Mouse (Mus musculus): ENCODE results near the gene Bbs7. TPM values are rescaled to one million over a fixed set of nuclear protein-coding genes. Genes with fewer than 3 reads are reported as not detected.

The Bbs7 gene
- total RNA-seq, 2 experiments from 2014 or later: 14.1 to 18.5 TPM

DNA sequence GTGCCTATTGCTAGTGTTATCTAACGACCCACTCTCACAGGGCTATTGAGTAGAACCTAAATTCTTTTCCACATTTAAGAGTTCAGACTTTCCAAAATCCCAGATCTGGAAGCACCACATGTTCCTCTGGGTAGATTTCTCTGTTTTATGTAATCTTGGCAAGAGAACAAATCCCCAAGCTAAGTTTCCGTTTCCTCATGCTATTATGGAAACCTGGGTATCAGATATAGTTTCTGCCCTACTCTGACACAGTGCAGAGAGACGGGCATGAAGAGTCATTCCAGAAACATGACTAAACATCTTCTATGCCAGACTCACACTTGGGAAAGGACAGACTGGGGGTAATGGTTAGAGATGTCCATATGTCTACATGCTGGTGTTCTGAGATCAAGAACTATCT, 88.8 kb downstream of the Bbs7 start:
- DNase-seq (ENCODE audit: extremely low spot score in 1 of 2, low spot score in 2 of 2): no peak
- no peak for TF ChIP-seq CTCF (IDR thresholded peaks at IDR 0.05)
- H3K4me3 ChIP-seq: no peak overlapping the region
- H3K27ac ChIP-seq: peak overlapping the region; percentile 26; the same call in 1 of the 2 replicates
- intact Hi-C loops (cut with DNase I): no loop called here

Other genes with a start within 250 kb of the Bbs7 start
- 10 to 100 TPM; 69.0 to 71.9 TPM for gene Anxa5, start 137.6 kb downstream of the Bbs7 start, total RNA-seq (2021)
- gene 1810062G17Rik, start 137.5 kb downstream of the Bbs7 start, total RNA-seq (2021): not detected
- gene Gm11549, start 91.7 kb downstream of the Bbs7 start, total RNA-seq (2021): 10 to 100 TPM; 35.7 to 44.6 TPM
- 10 to 100 TPM; 37.2 to 42.7 TPM for gene Exosc9, start 60.9 kb downstream of the Bbs7 start, total RNA-seq (2021)
- gene Ccna2, start 41.3 kb downstream of the Bbs7 start, total RNA-seq (2021): 1 to 10 TPM in 1 of 2 experiments, under 1 TPM in 1; 0.63 to 1.1 TPM
- gene Trpc3, start 76.7 kb upstream of the Bbs7 start, total RNA-seq (2021): 10 to 100 TPM; 18.3 to 19.3 TPM
- 100 to 1,000 TPM; 122 to 126 TPM for gene 4932438A13Rik, start 249.6 kb upstream of the Bbs7 start, total RNA-seq (2021)

Measured in left cerebral cortex, adult 2 months (tissue).